Comparison of ENCODE assay signal across 8 mouse cellular contexts in the genomic region with DNA sequence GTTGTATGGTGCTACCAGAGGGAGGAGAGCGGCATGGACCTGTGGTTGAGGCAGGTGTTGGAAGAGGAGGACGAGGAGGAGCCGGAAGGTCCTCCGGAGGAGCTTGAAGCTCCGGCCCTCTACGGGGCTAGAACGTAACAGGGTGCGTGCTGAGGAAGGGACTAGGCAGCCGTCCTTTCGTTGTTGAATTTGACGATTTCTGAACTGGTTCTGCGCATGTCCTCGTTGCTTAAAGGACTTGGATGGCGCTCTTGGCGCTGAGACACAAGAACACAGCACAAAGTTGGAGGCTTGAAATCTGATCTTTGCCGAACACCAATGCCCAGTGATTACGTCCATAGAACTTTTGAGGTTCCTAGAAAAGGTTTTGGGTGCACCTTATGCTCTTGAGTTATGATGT. TPM values are rescaled to one million over a fixed set of nuclear protein-coding genes. Genes with fewer than 3 reads are reported as not detected.
DNase-seq lines count a peak whose midpoint lies in the region; ATAC-seq and TF ChIP-seq lines count a peak whose summit lies in the region.

No protein-coding gene starts in this region.

- intact Hi-C loops in left cerebral cortex, postnatal 36 days (cut with DNase I): loop anchor here (2.0 to 5.0 kb wide), 2 partner anchors 48 to 88 kb away; no protein-coding TSS in a partner anchor

- 6% methylated on average over 17 of the region's 17 CpGs for WGBS in liver, adult 2 months
- 10% methylated on average over 17 of the region's 17 CpGs for WGBS in neural tube, embryonic 12.5 days

- H3K79me2 ChIP-seq in liver, adult 2 months (ENCODE audit: control insufficient read depth, insufficient read depth, low read length): peaks cover 24% of the 10 kb centered on the region

- no peak for TF ChIP-seq CTCF in liver, adult 2 months (IDR thresholded peaks at IDR 0.05; ENCODE audit: low read depth, low read length)
- TF ChIP-seq CTCF in cortical plate, adult 2 months (IDR thresholded peaks at IDR 0.05; ENCODE audit: extremely low read depth, insufficient read depth, low read length): no peak

- peak overlapping the region; percentile 76 for H3K4me3 ChIP-seq in liver, adult 2 months (ENCODE audit: insufficient read depth, low read depth, low read length)
- peak overlapping the region; percentile 48 for H3K4me3 ChIP-seq in cortical plate, adult 2 months (ENCODE audit: insufficient read depth, low read length)
- H3K4me3 ChIP-seq in neural tube, embryonic 12.5 days: peak overlapping the region; percentile 78

- peaks cover 12% of the 10 kb centered on the region for H3K4me1 ChIP-seq in liver, adult 2 months (ENCODE audit: control insufficient read depth, insufficient read depth, low read length)
- peaks cover 2% of the 10 kb centered on the region for H3K4me1 ChIP-seq in cortical plate, adult 2 months (ENCODE audit: control insufficient read depth, insufficient read depth, low read length)
- H3K4me1 ChIP-seq in neural tube, embryonic 12.5 days: peaks cover 25% of the 10 kb centered on the region

- peak overlapping the region; percentile 96 for H3K4me2 ChIP-seq in neural tube, embryonic 12.5 days (replicated peaks)

- H3K9me3 ChIP-seq in neural tube, embryonic 12.5 days: no peaks in the 10 kb centered on the region

- no peaks in the 10 kb centered on the region for H3K36me3 ChIP-seq in liver, adult 2 months (ENCODE audit: control insufficient read depth, insufficient read depth, low read length)
- no peaks in the 10 kb centered on the region for H3K36me3 ChIP-seq in neural tube, embryonic 12.5 days

- no peaks in the 10 kb centered on the region for H3K27me3 ChIP-seq in liver, adult 2 months (ENCODE audit: control insufficient read depth, insufficient read depth, low read length)
- no peaks in the 10 kb centered on the region for H3K27me3 ChIP-seq in neural tube, embryonic 12.5 days (replicated peaks)

- no peak for TF ChIP-seq POLR2A in liver, adult 2 months (IDR thresholded peaks at IDR 0.05; ENCODE audit: extremely low read depth, insufficient read depth, low read length)
- TF ChIP-seq POLR2A in cortical plate, adult 2 months (IDR thresholded peaks at IDR 0.05; ENCODE audit: extremely low read depth, insufficient read depth, low read length): 0 out of 2 replicates have a peak, but pooled peaks have one; percentile 31

- H3K9ac ChIP-seq in liver, adult 2 months (ENCODE audit: low read depth, low read length): peak overlapping the region; percentile 80
- peak overlapping the region; percentile 87 for H3K9ac ChIP-seq in neural tube, embryonic 12.5 days

- peak overlapping the region; percentile 27; the same call in 1 of the 2 replicates for H3K27ac ChIP-seq in liver, adult 2 months (replicated peaks; ENCODE audit: insufficient read depth, low read depth, low read length)
- H3K27ac ChIP-seq in cortical plate, adult 2 months (ENCODE audit: insufficient read depth, low read length): no peak overlapping the region
- no peak overlapping the region for H3K27ac ChIP-seq in neural tube, embryonic 12.5 days

- ATAC-seq in neural tube, embryonic 12.5 days (ENCODE audit: low FRiP score, low read depth): peak; percentile 15; the same call in 1 of the 2 replicates

- peak; percentile 17 for DNase-seq in liver, adult 2 months (ENCODE audit: extremely low read depth, low read depth, low spot score)
- DNase-seq in liver: no peak
- DNase-seq in induced T-regulatory cell, adult 2 months (ENCODE audit: low read depth): peak; percentile 62
- no peak for DNase-seq in urinary bladder, postnatal 4 days (ENCODE audit: low spot score in 2 of 2)
- no peak for DNase-seq in kidney, postnatal 36 days
- DNase-seq in left cerebral cortex, postnatal 36 days (ENCODE audit: low spot score in 2 of 2): no peak

RNA-seq across cellular contexts. Expression of a gene that starts 0.6 kb away (rescaled TPM):
- 11.2 and 12.1 TPM in 2 replicates for total RNA-seq in liver, adult 2 months (2014; rRNA removed)
- polyA plus RNA-seq in liver, adult 2 months (2012; rRNA removed): 14.7 and 15.4 TPM in 2 replicates
- 22.9 and 23.9 TPM in 2 replicates for polyA plus RNA-seq in cortical plate, adult 2 months (2012; rRNA removed)
- polyA plus RNA-seq in neural tube, embryonic 12.5 days (2016; fragmentation: Nextera tagmentation; extraction: Ambion mirVana): 34.1 and 36.2 TPM in 2 replicates
- total RNA-seq in left cerebral cortex, postnatal 36 days (2021): 10 to 100 TPM; 20.3 to 20.6 TPM

RNA-seq across cellular contexts. Expression of a gene that starts 3.2 kb away (rescaled TPM):
- total RNA-seq in liver, adult 2 months (2014; rRNA removed): 9.4 and 10.4 TPM in 2 replicates
- polyA plus RNA-seq in liver, adult 2 months (2012; rRNA removed): 28.0 and 29.0 TPM in 2 replicates
- 37.6 and 42.9 TPM in 2 replicates for polyA plus RNA-seq in cortical plate, adult 2 months (2012; rRNA removed)
- polyA plus RNA-seq in neural tube, embryonic 12.5 days (2016; fragmentation: Nextera tagmentation; extraction: Ambion mirVana): 9.4 TPM in 2 replicates
- total RNA-seq in left cerebral cortex, postnatal 36 days (2021): 10 to 100 TPM; 34.4 to 39.1 TPM

RNA-seq across cellular contexts. Expression of a gene that starts 9.7 kb away (rescaled TPM):
- not detected in 2 replicates for total RNA-seq in liver, adult 2 months (2014; rRNA removed)
- not detected in 2 replicates for polyA plus RNA-seq in liver, adult 2 months (2012; rRNA removed)
- not detected in 2 replicates for polyA plus RNA-seq in cortical plate, adult 2 months (2012; rRNA removed)
- not detected in 2 replicates for polyA plus RNA-seq in neural tube, embryonic 12.5 days (2016; fragmentation: Nextera tagmentation; extraction: Ambion mirVana)
- total RNA-seq in left cerebral cortex, postnatal 36 days (2021): not detected

RNA-seq across cellular contexts. Expression of a gene that starts 22.7 kb away (rescaled TPM):
- 0.13 TPM in 1 of 2 replicates, not detected in the other for total RNA-seq in liver, adult 2 months (2014; rRNA removed)
- polyA plus RNA-seq in liver, adult 2 months (2012; rRNA removed): 0.07 TPM in 1 of 2 replicates, not detected in the other
- polyA plus RNA-seq in cortical plate, adult 2 months (2012; rRNA removed): not detected in 2 replicates
- not detected in 2 replicates for polyA plus RNA-seq in neural tube, embryonic 12.5 days (2016; fragmentation: Nextera tagmentation; extraction: Ambion mirVana)
- under 1 TPM in 1 of 2 experiments, not detected in 1; 0.48 TPM for total RNA-seq in left cerebral cortex, postnatal 36 days (2021)

RNA-seq across cellular contexts. Expression of a gene that starts 51.8 kb away (rescaled TPM):
- total RNA-seq in liver, adult 2 months (2014; rRNA removed): 16.7 and 17.9 TPM in 2 replicates
- 25.2 and 30.5 TPM in 2 replicates for polyA plus RNA-seq in liver, adult 2 months (2012; rRNA removed)
- 45.6 and 47.0 TPM in 2 replicates for polyA plus RNA-seq in cortical plate, adult 2 months (2012; rRNA removed)
- polyA plus RNA-seq in neural tube, embryonic 12.5 days (2016; fragmentation: Nextera tagmentation; extraction: Ambion mirVana): 22.4 and 25.1 TPM in 2 replicates
- total RNA-seq in left cerebral cortex, postnatal 36 days (2021): 10 to 100 TPM; 49.9 to 55.2 TPM

Comparison
In these comparisons a context has a peak if more than half of its experiments do, and no peak if none do; other contexts are left out.
1. DNase-seq: peak in liver, adult 2 months (single experiment) and induced T-regulatory cell, adult 2 months (single experiment); none in liver (single experiment), urinary bladder, postnatal 4 days (0 of 2), kidney, postnatal 36 days (0 of 2) and left cerebral cortex, postnatal 36 days (0 of 2).
2. Peak in every context shown above with its lines, with median percentiles within 50 percentile points of each other: H3K4me3 ChIP-seq.